Mouse (Mus musculus) lung, embryonic 16.5 days (tissue): ENCODE measurements at regions not wholly inside any gene's neighbourhood (a gene's known extent, or its start where the extent isn't known, plus 50 kb on each side); places are given as distances from the start of the nearest gene placed in this dataset.

Experiments
- ATAC-seq: fragments of 200-750 bp; cut with Nextera tagmentation; 2 replicates; pipeline ENCODE4 v1.8.0; 2017; ENCODE audit warnings: low read depth, mild to moderate bottlenecking, moderate library complexity
- H3K27ac ChIP-seq: fragments of 300-500 bp; sonication (generic); 2 replicates; pipeline ENCODE4 v1.5.1; 2014; ENCODE audit warnings: mild to moderate bottlenecking, control low read depth, low read length
- H3K27me3 ChIP-seq: fragments of 300-500 bp; sonication (generic); 2 replicates; pipeline ENCODE4 v1.6.1; 2014; ENCODE audit warnings: low read depth, low read length, mixed read lengths; ENCODE audit not compliant: control insufficient read depth, insufficient read depth
- H3K36me3 ChIP-seq: fragments of 300-500 bp; sonication (generic); 2 replicates; pipeline ENCODE4 v1.6.1; 2014; ENCODE audit warnings: low read length; ENCODE audit not compliant: control insufficient read depth, insufficient read depth
- H3K4me1 ChIP-seq: fragments of 300-500 bp; sonication (generic); replicated peaks from 2 replicates; pipeline ENCODE4 v1.6.1; 2014; ENCODE audit warnings: low read length, mixed read lengths; ENCODE audit not compliant: control insufficient read depth, insufficient read depth
- H3K4me2 ChIP-seq: fragments of 300-500 bp; sonication (generic); 2 replicates; pipeline ENCODE4 v1.6.1; 2014; ENCODE audit warnings: low read depth, low read length, control low read depth
- H3K4me3 ChIP-seq: fragments of 300-500 bp; sonication (generic); 2 replicates; pipeline ENCODE4 v1.5.1; 2014; ENCODE audit warnings: mild to moderate bottlenecking, low read length, control low read depth
- H3K9ac ChIP-seq: fragments of 300-500 bp; sonication (generic); 2 replicates; pipeline ENCODE4 v1.6.1; 2014; ENCODE audit warnings: low read length, control low read depth
- H3K9me3 ChIP-seq: fragments of 300-500 bp; sonication (generic); 2 replicates; pipeline ENCODE4 v1.6.1; 2016; ENCODE audit warnings: low read length; ENCODE audit not compliant: control insufficient read depth
- WGBS: fragments of 180-500 bp; shearing (Covaris S2); extraction: QIAGEN DNeasy Blood & Tissue Kit; methylation state at CpG from one replicate; pipeline ENCODE4 v1.1.7; 2014; 5-methylcytosine and 5-hydroxymethylcytosine counted together

DNA sequence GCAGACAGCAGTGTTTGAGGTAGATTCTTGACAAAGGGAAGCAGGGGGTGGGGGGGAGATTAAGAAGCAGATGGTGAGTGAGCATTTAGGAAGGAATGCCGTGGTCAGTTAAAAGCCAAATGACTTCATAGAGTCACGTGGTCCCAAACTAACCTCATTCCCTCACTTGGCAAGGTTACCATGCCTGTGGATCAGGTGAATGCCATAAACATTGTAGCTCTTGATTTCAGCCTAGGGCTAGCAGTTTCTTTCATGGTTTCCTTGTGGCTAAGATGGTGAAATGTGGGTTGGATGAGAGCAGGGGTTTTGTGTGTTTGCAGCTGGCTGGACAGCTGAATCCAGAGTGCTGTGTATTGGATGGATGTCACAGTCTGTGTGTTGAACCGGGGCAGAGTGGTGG is 95.3 kb downstream of the Nog start:
- H3K27ac ChIP-seq = no peak overlapping the region
- H3K27me3 ChIP-seq = no peaks in the 10 kb centered on the region
- no peaks in the 10 kb centered on the region for H3K9me3 ChIP-seq
- WGBS = 25% methylated on average over 3 of the region's 3 CpGs
- no peak overlapping the region for H3K4me2 ChIP-seq
- H3K9ac ChIP-seq = no peak overlapping the region
- H3K4me3 ChIP-seq = no peak overlapping the region
- no peak for ATAC-seq
- no peaks in the 10 kb centered on the region for H3K36me3 ChIP-seq
- H3K4me1 ChIP-seq = no peaks in the 10 kb centered on the region

DNA sequence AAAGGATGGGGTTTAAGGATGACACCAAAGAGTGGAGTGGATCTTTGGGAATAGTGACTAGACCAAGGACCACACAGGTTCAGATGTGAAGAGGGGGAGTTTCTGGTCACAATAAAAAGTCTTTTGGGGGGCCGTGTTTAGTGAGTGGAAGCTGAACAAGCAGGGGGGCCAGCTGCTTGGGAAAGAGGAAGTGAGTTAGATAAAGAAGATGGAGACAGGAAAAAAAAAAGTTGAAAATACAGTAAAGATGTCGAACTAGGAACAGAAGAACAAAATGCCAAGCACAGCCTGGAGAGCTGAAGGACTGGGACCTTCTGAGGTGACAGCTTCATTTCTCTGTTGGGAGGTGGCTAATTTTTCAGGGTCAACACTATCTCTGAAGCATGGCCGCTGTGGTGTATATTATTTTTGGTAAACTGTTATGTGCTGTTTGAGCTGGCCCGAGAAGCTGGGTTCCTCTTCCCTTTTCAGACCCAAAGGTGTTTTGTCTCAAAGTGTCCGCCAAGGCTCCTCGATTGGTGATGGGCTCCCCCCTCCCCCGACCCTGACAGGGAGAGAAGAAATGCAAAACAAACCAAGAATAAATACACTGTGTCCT is 97.1 kb downstream of the Nog start:
- Histone ChIP-seq H3K9ac (no peak overlapping the region), H3K36me3 (no peaks in the 10 kb centered on the region), H3K4me1 (no peaks in the 10 kb centered on the region), H3K4me3 (no peak overlapping the region), H3K4me2 (no peak overlapping the region), H3K27ac (no peak overlapping the region), H3K9me3 (no peaks in the 10 kb centered on the region), H3K27me3 (no peaks in the 10 kb centered on the region)
- no peak for ATAC-seq
- WGBS = 29% methylated on average over 7 of the region's 7 CpGs

- no peak overlapping the region for H3K9ac ChIP-seq
- no peak overlapping the region for H3K4me3 ChIP-seq
- H3K4me2 ChIP-seq = no peak overlapping the region
- H3K4me1 ChIP-seq = no peaks in the 10 kb centered on the region
- H3K9me3 ChIP-seq = peaks cover 2% of the 10 kb centered on the region; the same call in 1 of the 2 replicates
- 72% methylated on average over 3 of the region's 3 CpGs for whole genome bisulfite sequencing
- no peaks in the 10 kb centered on the region for H3K36me3 ChIP-seq
- no peak overlapping the region for H3K27ac ChIP-seq
- ATAC-seq = no peak
- H3K27me3 ChIP-seq = no peaks in the 10 kb centered on the region
These were observed 101.7 kb downstream of the Nog start for GRCm38 (mm10) chr11:89200458-89200857.

DNA sequence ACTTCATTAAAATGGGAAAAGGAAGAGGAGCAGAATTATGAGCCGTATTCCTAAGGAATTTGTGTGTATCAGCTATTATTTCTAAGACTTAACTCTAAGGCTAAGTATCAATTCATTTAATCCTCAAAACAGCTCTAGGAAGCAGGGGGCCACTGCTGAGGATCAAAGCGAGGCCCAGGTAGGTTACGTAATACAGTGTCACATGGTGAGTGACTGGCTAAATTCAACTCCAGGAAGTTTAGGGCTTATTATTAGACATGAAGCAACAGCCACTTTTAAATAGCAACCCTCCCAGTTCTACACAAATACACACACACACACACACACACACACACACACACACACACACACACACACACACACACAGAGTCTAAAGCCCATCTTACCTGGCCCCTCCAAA is 109.3 kb downstream of the Nog start:
- no peak for ATAC-seq
- H3K27ac ChIP-seq = no peak overlapping the region
- H3K4me3 ChIP-seq = no peak overlapping the region
- no peaks in the 10 kb centered on the region for H3K4me1 ChIP-seq
- H3K4me2 ChIP-seq = no peak overlapping the region
- 76% methylated on average over 3 of the region's 3 CpGs for WGBS
- no peaks in the 10 kb centered on the region for H3K27me3 ChIP-seq
- no peak overlapping the region for H3K9ac ChIP-seq
- H3K9me3 ChIP-seq = peaks cover 2% of the 10 kb centered on the region; the same call in 1 of the 2 replicates
- H3K36me3 ChIP-seq = no peaks in the 10 kb centered on the region

DNA sequence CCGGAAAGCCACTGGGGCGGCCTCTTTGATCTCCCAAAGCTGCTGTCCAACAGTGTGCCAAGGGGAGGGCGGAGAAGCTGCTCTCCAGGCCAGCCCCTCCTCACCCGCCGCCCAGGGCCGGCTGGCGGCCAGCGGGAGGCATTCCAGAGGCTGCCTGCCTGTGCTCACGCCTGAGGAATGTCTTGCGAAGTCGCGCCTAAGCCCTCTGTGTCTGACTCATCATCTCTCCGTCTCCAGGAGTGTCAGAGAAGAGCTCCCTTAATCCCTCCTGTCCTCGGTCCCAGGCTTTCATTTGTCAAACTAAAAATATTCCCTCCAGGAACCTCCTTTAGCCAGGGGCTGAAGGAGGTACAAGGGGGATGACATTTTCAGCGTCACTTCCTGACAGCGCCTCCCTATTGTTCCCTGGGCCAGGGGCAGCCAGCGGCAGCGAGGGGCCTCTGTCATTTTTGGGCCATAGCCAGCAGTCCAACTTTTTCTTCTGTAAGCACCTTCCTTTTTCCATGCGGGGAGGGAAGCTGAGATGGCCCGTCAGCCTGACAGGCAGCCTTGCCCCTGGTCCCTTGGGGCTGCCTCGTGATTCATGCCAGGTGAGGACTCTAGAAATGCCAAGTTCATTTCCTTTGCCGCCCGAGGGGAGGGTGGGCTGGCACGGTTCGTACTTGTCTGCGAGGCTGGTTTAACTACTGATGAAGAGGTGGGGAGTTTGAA is 113.4 kb downstream of the Gm525 start:
- H3K27ac ChIP-seq = peak overlapping the region; percentile 87
- peak overlapping the region; percentile 56 for H3K4me2 ChIP-seq
- H3K9me3 ChIP-seq = no peaks in the 10 kb centered on the region
- H3K27me3 ChIP-seq = no peaks in the 10 kb centered on the region
- peak overlapping the region; percentile 34 for H3K4me3 ChIP-seq
- peaks cover 21% of the 10 kb centered on the region for H3K4me1 ChIP-seq
- WGBS = 2% methylated on average over 26 of the region's 26 CpGs
- no peaks in the 10 kb centered on the region for H3K36me3 ChIP-seq
- peak overlapping the region; percentile 31 for H3K9ac ChIP-seq
- peak; percentile 96 for ATAC-seq

DNA sequence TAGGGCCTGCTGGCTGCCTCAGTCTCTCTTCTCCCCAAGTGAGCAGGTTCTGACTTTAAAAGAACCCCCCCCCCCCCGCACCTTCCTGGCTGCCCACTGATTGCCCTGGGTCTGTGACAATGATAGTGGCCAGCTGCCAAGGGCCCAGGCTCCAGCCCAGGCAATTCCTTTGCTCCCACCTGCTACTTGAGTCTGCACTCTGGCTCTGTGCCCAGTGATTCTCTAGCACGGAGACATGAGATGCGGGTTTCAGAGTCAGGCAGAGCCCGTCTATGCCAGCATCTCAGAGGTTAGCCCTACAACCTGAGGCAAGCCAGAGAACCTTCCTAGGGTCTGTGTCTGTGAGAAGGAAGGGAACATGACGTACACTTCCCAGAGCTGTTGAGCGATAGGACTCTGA is 112.2 kb downstream of the Gm525 start:
- 25% methylated on average over 6 of the region's 6 CpGs for WGBS
- Histone ChIP-seq H3K4me1 (peaks cover 21% of the 10 kb centered on the region), H3K9ac (no peak overlapping the region), H3K36me3 (no peaks in the 10 kb centered on the region), H3K27me3 (no peaks in the 10 kb centered on the region), H3K4me2 (no peak overlapping the region), H3K4me3 (no peak overlapping the region), H3K9me3 (no peaks in the 10 kb centered on the region), H3K27ac (no peak overlapping the region)
- peak; percentile 10; the same call in 1 of the 2 replicates for ATAC-seq

DNA sequence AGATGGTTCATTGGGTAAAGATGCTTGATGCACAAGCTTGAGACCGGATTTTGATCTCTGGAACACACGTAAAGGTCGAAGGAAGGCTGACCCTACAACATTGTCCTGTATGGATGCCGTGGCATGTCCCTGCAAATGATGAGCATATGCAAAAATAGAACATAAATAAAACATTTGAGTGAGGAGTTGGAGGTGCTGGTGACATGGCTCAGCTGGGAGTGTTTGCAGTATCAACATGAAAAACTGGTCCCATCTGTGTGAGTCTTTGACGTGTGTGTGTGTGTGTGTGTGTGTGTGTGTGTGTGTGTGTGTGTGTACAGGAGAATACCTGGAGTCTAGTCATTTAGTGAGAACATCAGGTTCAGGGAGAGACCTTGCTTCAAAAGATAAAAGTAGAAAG is 107.8 kb downstream of the Gm525 start:
- no peaks in the 10 kb centered on the region for H3K36me3 ChIP-seq
- H3K27me3 ChIP-seq = no peaks in the 10 kb centered on the region
- H3K9me3 ChIP-seq = no peaks in the 10 kb centered on the region
- H3K27ac ChIP-seq = no peak overlapping the region
- no peak overlapping the region for H3K4me3 ChIP-seq
- H3K4me1 ChIP-seq = peaks cover 11% of the 10 kb centered on the region
- H3K9ac ChIP-seq = no peak overlapping the region
- 0 out of 2 replicates have a peak, but pooled peaks have one; percentile 31 for ATAC-seq
- 45% methylated on average over 5 of the region's 5 CpGs for WGBS
- H3K4me2 ChIP-seq = no peak overlapping the region

DNA sequence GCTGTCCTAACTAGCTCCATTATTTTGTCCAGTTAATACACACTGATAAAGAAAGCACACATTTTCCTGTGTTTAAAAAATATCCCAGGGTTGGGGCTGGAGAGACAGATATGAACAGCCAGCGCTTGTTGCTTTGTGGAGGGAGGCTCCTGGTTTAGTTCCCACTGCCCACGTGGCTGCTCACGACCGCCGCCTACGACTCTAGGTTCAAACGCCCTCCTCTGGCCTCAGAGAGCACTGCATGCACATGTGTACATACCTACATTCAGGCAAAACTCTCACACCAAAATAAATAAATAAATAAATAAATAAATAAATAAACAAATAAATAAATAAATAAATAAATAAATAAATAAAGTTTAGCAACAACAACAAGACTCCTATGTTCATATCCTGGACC is 104.8 kb downstream of the Gm525 start:
- no peak overlapping the region for H3K9ac ChIP-seq
- no peak overlapping the region for H3K4me2 ChIP-seq
- H3K4me1 ChIP-seq = peaks cover 10% of the 10 kb centered on the region; the same call in 1 of the 2 replicates
- H3K9me3 ChIP-seq = no peaks in the 10 kb centered on the region
- no peak overlapping the region for H3K27ac ChIP-seq
- H3K36me3 ChIP-seq = no peaks in the 10 kb centered on the region
- H3K27me3 ChIP-seq = no peaks in the 10 kb centered on the region
- WGBS = 91% methylated on average over 7 of the region's 7 CpGs
- no peak overlapping the region for H3K4me3 ChIP-seq
- ATAC-seq = no peak

DNA sequence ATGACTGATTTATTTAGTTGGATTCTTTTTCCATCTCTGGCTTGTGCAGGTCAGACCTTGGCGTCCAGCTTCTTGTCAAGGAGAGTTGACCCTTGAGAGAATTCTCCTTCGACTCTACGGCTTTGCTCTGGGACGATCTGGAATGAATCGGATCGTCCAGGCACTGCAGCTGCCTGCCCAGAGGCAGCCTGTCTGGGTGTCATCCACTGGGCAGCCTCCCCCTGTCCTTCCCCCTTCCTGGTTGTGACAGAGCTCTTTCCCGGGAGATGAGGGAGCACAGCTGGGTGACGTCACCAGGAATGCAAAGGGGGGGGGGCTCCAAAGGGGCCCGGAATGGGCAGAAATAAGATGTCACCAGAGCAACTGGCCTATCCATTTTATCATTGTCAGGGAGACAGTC is 101.9 kb downstream of the Gm525 start:
- H3K9me3 ChIP-seq = no peaks in the 10 kb centered on the region
- H3K4me3 ChIP-seq = no peak overlapping the region
- no peak overlapping the region for H3K9ac ChIP-seq
- peaks cover 10% of the 10 kb centered on the region; the same call in 1 of the 2 replicates for H3K4me1 ChIP-seq
- H3K27ac ChIP-seq = no peak overlapping the region
- H3K4me2 ChIP-seq = peak overlapping the region; percentile 36
- peak; percentile 89 for ATAC-seq
- 3% methylated on average over 9 of the region's 9 CpGs for WGBS
- H3K27me3 ChIP-seq = no peaks in the 10 kb centered on the region
- H3K36me3 ChIP-seq = no peaks in the 10 kb centered on the region
